Mouse (Mus musculus) cortical plate, adult 2 months (tissue): ENCODE measurements around the gene Cdk14. TPM values are rescaled to one million over a fixed set of nuclear protein-coding genes. Genes with fewer than 3 reads are reported as not detected.

Experiments used
- H3K27ac ChIP-seq: fragments of 200-500 bp; 2 replicates; pipeline ENCODE4 v1.5.1; 2012; ENCODE audit warnings: low read length, control low read depth, inconsistent platforms; ENCODE audit not compliant: insufficient read depth
- H3K4me1 ChIP-seq: fragments of 200-500 bp; 2 replicates; pipeline ENCODE4 v1.6.1; 2011; ENCODE audit warnings: low read length; ENCODE audit not compliant: control insufficient read depth, insufficient read depth
- H3K4me3 ChIP-seq: fragments of 200-500 bp; 2 replicates; pipeline ENCODE4 v1.5.1; 2011; ENCODE audit warnings: mild to moderate bottlenecking, low read length, control low read depth; ENCODE audit not compliant: insufficient read depth
- CTCF ChIP-seq: fragments of 200-500 bp; IDR thresholded peaks from 2 replicates; pipeline ENCODE4 v1.5.1; 2011; ENCODE audit warnings: mild to moderate bottlenecking, control low read depth, low read length; ENCODE audit not compliant: insufficient read depth; ENCODE audit errors: extremely low read depth
- POLR2A ChIP-seq: fragments of 200-500 bp; IDR thresholded peaks from 2 replicates; pipeline ENCODE4 v1.6.1; 2011; ENCODE audit warnings: mild to moderate bottlenecking, low read length, control low read depth; ENCODE audit not compliant: insufficient read depth; ENCODE audit errors: extremely low read depth
- polyA plus RNA-seq: library from polyadenylated mRNA; depleted of rRNA; stranded (reverse); fragments of >200 nt; gene quantifications from 2 replicates; pipeline ENCODE4 v1.2.3, GENCODE M21; 2012

Cdk14 gene
- polyA plus RNA-seq, 1 experiment, result 89.5 TPM

GRCm38 (mm10) chr5:5211034-5211779 is 208.9 kb downstream of the Cdk14 start:
- TF ChIP-seq CTCF (no peak), POLR2A (no peak)

GRCm38 (mm10) chr5:5208016-5208415 is 212.1 kb downstream of the Cdk14 start:
- TF ChIP-seq CTCF (no peak), POLR2A (no peak)
- Histone ChIP-seq H3K4me1 (peaks cover 3% of the 10 kb centered on the region), H3K27ac (no peak overlapping the region), H3K4me3 (no peak overlapping the region)

More at GRCm38 (mm10) chr5:5211034-5211779, 208.9 kb downstream of the Cdk14 start:
- H3K4me1 ChIP-seq, result peaks cover 3% of the 10 kb centered on the region
- no peak overlapping the region for H3K4me3 ChIP-seq
- H3K27ac ChIP-seq, result no peak overlapping the region

- H3K27ac ChIP-seq, result no peak overlapping the region
These were observed 214.1 kb downstream of the Cdk14 start for GRCm38 (mm10) chr5:5206012-5206411.

GRCm38 (mm10) chr5:5194562-5195221 is 225.4 kb downstream of the Cdk14 start:
- H3K4me3 ChIP-seq, result no peak overlapping the region
- no peak for TF ChIP-seq POLR2A
- no peak for TF ChIP-seq CTCF
- no peak overlapping the region for H3K27ac ChIP-seq
- no peaks in the 10 kb centered on the region for H3K4me1 ChIP-seq

More at GRCm38 (mm10) chr5:5206012-5206411, 214.1 kb downstream of the Cdk14 start:
- TF ChIP-seq CTCF (no peak), POLR2A (no peak)
- no peak overlapping the region for H3K4me3 ChIP-seq
- peaks cover 3% of the 10 kb centered on the region for H3K4me1 ChIP-seq

- H3K27ac ChIP-seq, result no peak overlapping the region
- H3K4me3 ChIP-seq, result no peak overlapping the region
- no peak for TF ChIP-seq CTCF
- TF ChIP-seq POLR2A, result no peak
- H3K4me1 ChIP-seq, result no peaks in the 10 kb centered on the region
These were observed 230.5 kb downstream of the Cdk14 start for GRCm38 (mm10) chr5:5189590-5189989.

- no peak for TF ChIP-seq POLR2A
- TF ChIP-seq CTCF, result no peak
- Histone ChIP-seq H3K27ac (no peak overlapping the region), H3K4me3 (no peak overlapping the region), H3K4me1 (no peaks in the 10 kb centered on the region)
These were observed 233.9 kb downstream of the Cdk14 start for GRCm38 (mm10) chr5:5185987-5186742.

- H3K4me3 ChIP-seq, result no peak overlapping the region
- H3K4me1 ChIP-seq, result no peaks in the 10 kb centered on the region
- TF ChIP-seq POLR2A (no peak), CTCF (no peak)
These were observed 234.6 kb downstream of the Cdk14 start for GRCm38 (mm10) chr5:5185521-5185920.

GRCm38 (mm10) chr5:5180711-5181110 is 239.4 kb downstream of the Cdk14 start:
- Histone ChIP-seq H3K4me1 (no peaks in the 10 kb centered on the region), H3K4me3 (no peak overlapping the region), H3K27ac (no peak overlapping the region)
- TF ChIP-seq POLR2A (no peak), CTCF (no peak)

More at GRCm38 (mm10) chr5:5185521-5185920, 234.6 kb downstream of the Cdk14 start:
- no peak overlapping the region for H3K27ac ChIP-seq

GRCm38 (mm10) chr5:5180311-5180710 is 239.8 kb downstream of the Cdk14 start:
- Histone ChIP-seq H3K27ac (no peak overlapping the region), H3K4me1 (no peaks in the 10 kb centered on the region), H3K4me3 (no peak overlapping the region)
- TF ChIP-seq CTCF, result no peak
- TF ChIP-seq POLR2A, result no peak

- H3K4me1 ChIP-seq, result no peaks in the 10 kb centered on the region
- no peak for TF ChIP-seq POLR2A
- no peak for TF ChIP-seq CTCF
- H3K27ac ChIP-seq, result no peak overlapping the region
- H3K4me3 ChIP-seq, result no peak overlapping the region
These were observed 244.1 kb downstream of the Cdk14 start for GRCm38 (mm10) chr5:5176052-5176451.
